Mouse (Mus musculus) thymus, postnatal 25 days (tissue): ENCODE results near the gene Snd1.
"Not testable (repeated sequence)": the region's sequence is repeated elsewhere in the genome, so short reads cannot be mapped to it uniquely, and the experiment has no call there.

Experiments
- DNase-seq: peaks from one replicate; pipeline ENCODE4 v3.0.0; 2022

Snd1 gene

DNA sequence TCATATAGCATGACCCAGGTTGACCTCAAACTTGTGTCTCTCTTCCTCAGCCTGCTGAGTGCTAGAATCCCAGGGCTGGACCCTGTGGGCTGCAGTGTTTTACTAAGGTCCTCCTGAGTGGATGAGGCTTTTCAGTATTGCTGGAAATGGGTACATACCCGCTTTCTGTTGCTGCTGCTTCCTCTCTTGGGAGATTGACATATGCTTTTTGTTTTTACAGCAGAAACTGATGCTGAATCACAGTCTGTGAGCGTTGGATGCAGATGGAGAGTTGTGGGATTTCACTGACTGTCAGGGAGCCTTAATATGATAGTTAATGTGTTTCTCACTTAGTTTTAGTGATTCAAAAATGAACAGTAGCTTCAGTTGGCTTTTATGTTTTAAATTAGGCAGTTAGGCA is 11.5 kb downstream of the Snd1 start:
- DNase-seq = no peak

GRCm38 (mm10) chr6:28486905-28487304 is 12.0 kb downstream of the Snd1 start:
- DNase-seq = no peak

DNA sequence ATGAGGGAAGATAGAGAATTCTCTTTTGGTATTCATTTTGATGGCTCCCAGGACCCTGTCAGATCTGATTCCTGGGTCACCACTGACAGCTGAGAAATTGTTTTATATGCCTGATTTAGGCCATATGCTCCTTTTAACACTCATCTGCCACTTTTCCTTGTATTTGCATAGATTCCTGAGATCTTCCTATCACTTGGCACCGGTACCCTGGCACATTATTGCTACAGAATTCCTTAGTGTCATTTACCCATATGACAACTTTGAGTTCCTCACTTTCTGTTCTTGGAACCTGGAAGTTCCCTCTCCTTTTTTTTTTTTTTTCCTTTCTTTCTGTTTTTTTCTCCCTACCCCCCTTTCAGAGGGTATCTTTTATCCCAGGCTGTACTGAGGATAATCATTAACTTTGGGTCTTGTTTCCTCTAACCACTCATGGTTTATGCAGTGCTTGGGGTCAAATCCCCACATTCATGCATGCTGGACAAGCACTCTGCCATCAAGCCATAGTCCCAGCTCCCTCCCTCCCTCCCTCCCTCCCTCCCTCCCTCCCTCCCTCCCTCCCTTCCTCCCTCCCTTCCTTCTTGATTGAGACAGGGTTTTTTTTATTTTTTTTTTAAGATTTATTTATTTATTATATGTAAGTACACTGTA is 13.4 kb downstream of the Snd1 start:
- DNase-seq = no peak

DNA sequence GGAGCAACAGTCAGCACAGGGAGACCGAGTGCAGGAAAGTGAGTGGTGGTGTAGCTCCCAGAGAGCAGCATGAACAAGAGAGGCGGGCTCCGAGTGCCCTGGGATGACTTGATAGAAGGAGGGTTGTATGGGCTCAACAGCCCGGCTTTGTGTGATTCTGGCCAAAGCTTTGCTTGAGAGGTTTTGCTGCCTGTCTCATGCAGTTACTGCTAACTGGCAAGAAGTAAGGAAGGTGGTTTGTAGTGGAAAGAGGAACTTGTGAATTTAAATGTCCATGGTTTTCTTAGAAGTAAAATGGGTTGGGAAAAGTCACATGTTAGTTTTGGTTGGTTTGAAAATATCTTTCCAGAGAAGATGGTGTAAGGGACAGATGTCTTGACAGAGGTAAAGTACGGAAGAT is 15.7 kb downstream of the Snd1 start:
- no peak for DNase-seq

DNA sequence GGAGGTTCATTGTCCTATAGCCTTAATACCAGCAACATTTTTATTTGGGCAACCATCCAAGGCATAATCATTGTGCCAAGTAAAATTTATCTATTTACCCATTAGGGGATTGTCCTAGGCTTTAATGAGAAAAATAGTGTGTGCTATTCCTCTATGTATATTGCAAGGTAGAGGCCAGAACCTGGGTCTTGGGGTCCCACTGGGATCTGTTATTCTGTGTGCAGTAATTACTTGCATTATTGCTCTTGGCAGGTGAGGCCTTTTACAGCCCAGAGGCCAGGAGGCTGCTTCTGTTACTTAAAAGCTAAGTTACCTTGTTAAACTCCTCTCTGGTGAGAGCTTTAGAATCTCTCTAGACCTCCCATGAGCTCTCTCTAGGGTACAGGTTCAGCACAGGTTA is 16.3 kb downstream of the Snd1 start:
- DNase-seq = no peak

DNA sequence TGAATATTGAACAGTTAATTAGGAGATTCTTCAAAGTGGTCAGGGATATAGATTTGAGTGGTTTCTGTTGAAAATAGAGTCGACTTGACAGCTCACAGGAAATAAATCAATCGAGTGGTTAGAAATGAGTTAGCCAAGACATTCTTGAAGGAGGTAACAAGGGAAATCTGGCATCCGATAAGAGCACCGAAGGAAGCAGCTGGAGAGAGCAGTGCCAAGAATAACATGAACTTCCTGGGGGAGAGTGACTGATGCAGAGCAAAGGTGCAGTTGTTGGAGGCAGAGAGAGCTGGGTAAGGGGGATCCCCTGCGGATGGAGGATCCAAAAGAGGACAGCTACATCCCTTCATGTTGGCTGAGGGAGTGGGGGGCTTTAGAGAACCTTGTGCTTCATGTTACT is 22.9 kb downstream of the Snd1 start:
- DNase-seq = no peak

DNA sequence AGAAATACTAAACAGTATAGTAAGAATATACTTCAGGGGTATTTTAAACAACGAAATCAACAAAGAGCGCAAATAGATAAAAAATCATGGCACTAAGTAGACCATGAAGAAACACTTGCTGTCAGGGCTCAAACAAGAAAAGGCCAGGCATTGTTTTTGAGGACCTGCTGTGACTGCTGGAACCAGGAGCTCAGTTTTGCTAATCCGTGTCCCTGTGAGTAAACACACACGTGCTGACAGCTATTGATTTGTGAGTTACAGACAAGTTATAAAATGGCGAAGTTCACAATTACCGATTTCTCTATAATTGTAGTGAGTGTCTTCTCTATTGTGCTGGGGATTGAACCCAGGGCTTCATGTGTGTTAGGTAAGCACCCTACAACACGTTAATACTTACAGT is 27.6 kb downstream of the Snd1 start:
- DNase-seq = no peak

- no peak for DNase-seq
These were observed 28.2 kb downstream of the Snd1 start for GRCm38 (mm10) chr6:28503148-28503547.

DNA sequence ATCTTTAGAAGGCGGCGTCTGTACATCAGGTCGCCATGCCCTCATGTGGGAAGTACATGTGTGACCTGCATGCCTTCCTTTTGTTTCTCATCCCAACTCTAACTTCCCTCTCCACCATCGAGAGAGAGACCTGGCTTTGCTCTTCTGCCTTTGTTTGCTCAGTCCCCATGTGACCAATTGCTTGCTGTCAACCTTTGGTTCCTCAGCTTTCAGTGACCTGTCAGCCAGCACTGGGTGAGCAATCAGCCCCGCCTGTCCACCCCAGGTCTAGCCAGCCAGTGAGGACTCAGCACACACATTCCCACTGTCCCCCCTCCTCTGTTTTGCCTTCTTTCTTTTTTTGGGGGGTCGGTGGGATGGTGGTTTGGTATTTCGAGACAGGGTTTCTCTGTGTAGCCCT is 29.7 kb downstream of the Snd1 start:
- no peak for DNase-seq

DNA sequence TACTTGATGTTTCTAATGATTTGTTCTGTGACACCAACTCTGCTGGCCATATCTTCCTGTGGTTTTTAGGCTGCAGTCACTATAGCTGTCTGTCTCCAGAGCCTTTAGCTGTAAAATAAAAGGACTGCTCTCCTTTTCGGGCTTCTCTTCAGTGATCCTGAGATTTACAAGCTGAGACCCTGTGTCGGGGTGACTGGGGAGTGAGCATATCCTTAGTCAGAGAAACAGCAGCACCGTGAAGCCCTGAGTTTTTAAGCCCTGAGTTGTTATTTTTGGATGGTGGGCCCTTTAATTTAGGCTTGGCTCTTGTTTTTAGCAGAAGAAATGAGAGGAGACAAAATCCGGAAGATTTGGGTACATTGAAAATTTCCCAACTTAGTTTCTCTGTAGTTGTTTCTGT is 32.8 kb downstream of the Snd1 start:
- no peak for DNase-seq

DNA sequence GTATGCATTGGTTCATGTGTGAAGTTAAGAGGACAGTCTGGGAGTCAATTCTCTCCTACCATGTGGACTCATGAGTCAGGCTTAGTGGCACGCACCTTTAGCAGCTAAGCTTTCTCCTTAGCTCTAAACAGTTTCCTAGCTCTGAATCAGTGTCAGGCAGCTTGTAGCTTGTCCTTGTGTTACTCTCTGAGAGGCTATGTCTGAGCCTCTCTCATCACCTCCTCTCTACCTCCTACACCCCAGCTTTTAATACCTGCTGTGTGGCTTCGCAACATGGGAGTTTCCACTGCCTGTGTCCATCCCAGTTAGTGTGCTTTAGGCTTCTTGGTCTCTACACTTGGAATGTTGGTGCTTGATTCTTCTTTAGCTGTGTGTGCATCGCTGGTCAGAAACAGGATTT is 39.3 kb downstream of the Snd1 start:
- no peak for DNase-seq

DNA sequence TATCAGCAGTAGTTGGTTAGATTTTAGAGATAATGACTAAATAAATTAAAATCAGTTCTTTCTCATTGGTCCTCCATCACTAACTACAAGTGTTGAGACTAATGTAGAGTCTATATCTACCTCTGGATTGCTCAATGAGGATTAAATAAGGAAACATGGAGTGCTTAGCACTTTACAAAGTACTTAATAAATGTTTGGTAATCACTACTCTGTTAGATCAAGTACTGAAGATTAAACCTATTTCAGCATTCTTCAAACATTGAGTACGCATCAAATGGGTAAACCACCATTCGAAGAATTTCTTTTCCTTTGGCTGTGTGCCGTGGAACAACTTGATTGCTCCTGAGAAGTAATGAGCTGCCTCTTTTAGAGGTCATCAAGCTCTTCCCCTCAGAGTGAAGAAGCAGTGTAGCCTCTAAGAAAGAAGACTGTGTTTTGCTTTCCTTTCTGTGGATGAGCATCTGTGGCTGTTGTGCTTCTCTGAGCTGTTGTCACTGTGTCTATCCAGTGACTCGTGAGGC is 40.0 kb downstream of the Snd1 start:
- no peak for DNase-seq

DNA sequence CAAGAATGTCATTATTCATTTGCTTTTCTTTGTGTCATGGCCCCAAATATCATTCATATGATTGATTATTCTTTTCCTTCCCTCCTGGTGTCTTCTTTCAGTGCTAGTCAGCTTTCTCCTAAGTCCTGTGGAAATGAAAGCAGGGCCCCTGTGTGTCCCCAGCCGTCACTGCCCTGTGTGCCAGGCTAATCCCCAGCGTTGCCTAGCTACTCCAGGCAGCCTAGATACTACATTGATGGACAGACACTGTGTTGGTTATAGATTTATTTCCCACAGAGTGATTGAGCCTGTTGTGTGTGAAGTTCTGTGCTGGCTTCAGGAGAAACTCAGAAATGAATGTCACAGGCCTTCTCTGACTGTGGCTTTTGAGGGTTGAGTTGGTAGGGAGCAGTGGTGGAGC is 41.7 kb downstream of the Snd1 start:
- no peak for DNase-seq

- no peak for DNase-seq
These were observed 42.1 kb downstream of the Snd1 start for GRCm38 (mm10) chr6:28517050-28517449.

DNA sequence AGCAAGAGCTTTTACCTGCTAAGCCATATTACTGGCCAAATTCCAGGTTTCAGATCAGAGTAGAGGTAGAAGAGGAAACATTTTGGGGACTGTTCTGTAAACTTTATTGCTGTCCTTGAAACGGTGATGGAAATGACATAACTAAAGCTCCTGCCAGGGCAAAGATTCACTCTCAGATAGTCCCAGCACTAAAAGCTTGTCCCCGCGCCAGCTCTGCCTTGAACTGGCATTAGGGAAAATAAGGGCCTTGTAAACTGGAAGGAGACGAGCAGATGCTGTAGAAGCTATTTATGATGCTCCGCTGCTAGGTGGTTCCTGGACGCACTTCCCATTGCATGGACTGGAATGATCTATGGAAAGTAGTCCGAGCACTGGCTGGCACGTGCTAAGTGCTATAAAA is 44.5 kb downstream of the Snd1 start:
- DNase-seq = no peak

- DNase-seq = not testable (repeated sequence)
These were observed 45.8 kb downstream of the Snd1 start for GRCm38 (mm10) chr6:28520787-28521186.

- no peak for DNase-seq
These were observed 46.5 kb downstream of the Snd1 start for GRCm38 (mm10) chr6:28521416-28521815.

- no peak for DNase-seq
These were observed 50.6 kb downstream of the Snd1 start for GRCm38 (mm10) chr6:28525589-28525988.

- no peak for DNase-seq
These were observed 52.5 kb downstream of the Snd1 start for GRCm38 (mm10) chr6:28527459-28527858.

DNA sequence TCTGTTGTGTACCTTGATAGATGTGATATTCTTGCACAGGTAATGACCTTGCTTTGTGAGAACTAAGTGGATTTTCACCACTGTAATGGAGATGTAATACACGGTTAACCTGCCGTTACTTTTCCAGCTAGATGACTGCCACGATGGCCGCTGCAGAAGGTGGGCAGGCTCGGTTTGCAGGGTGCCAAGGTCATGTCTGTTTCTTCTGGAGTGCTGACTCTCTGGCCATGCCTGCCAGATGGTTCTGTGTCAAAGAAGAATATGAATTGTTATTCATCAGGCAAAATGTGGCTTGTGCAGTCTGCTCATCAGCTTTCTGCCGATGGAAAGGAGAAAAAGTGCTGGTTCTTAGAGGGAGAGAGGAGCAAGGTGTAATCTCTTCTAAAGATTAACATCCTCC is 53.3 kb downstream of the Snd1 start:
- DNase-seq = no peak

DNA sequence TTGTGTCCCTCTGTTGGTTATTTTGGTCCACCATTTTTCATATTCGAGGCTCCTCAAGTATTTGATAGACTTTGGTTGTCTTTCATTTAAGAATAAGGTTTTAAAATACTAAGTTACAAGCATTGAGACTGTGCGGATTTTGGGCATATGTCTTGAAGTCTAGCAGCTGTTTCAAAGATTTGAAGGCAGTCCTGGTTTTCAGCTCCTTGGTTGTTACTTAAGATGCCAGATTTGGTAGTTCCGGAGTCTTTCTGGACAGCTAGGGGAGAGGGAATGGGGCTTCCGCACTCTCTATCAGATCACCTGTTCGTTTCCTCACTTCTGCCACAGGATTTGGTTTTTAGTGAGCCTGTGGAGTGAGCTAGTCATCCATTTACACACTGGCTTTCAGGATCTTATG is 61.5 kb downstream of the Snd1 start:
- no peak for DNase-seq

- no peak for DNase-seq
These were observed 63.0 kb downstream of the Snd1 start for GRCm38 (mm10) chr6:28537851-28538527.

GRCm38 (mm10) chr6:28542298-28542701 is 67.4 kb downstream of the Snd1 start:
- DNase-seq = no peak

GRCm38 (mm10) chr6:28546943-28547342 is 72.0 kb downstream of the Snd1 start:
- no peak for DNase-seq

DNA sequence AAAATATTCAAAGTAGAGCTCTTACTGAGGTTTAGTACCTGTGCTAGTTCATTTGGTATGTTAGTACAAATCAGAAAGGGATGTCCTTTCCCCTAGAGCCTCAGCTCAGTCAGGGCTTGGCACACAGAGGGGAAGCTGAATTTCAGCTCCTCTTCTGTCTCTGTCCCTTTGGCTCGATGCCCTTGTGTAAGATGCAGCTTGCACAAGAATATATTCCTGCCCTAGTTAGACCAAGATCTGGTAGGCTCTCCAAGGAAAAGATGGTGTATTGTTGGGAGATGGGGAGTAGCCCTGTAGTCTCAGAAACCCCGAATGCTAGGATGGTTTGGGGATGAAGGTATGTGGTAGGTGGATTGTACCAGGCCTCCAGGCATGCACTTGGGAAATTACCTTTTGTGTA is 74.4 kb downstream of the Snd1 start:
- no peak for DNase-seq
